Mouse (Mus musculus) testis, adult 2 months (tissue): ENCODE results near the gene Rsad1.

Source experiments
- CTCF ChIP-seq: fragments of 200-500 bp; IDR thresholded peaks from 2 replicates; pipeline ENCODE4 v1.5.1; 2012; ENCODE audit warnings: low read depth, mild to moderate bottlenecking, inconsistent platforms, low read length, moderate library complexity; ENCODE audit not compliant: control insufficient read depth, insufficient read depth, insufficient replicate concordance
- POLR2A ChIP-seq: fragments of 200-500 bp; IDR thresholded peaks from 2 replicates; pipeline ENCODE4 v1.6.1; 2012; ENCODE audit warnings: low read depth, mild to moderate bottlenecking, inconsistent platforms, low read length, moderate library complexity; ENCODE audit not compliant: control insufficient read depth

GRCm38 (mm10) chr11:94575036-94575435 lies 26.0 kb upstream of the Rsad1 start:
- TF ChIP-seq CTCF: no peak
- no peak for TF ChIP-seq POLR2A
